Mouse (Mus musculus) thymus, adult 2 months (tissue): ENCODE data around the gene Atp6v1fnb.

Source experiments
- CTCF ChIP-seq: fragments of 200-500 bp; IDR thresholded peaks from 2 replicates; pipeline ENCODE4 v1.5.1; 2012; ENCODE audit warnings: mild to moderate bottlenecking, control low read depth, low read length, moderate library complexity, borderline replicate concordance; ENCODE audit not compliant: control insufficient read depth, poor library complexity, insufficient read depth; ENCODE audit errors: extremely low read depth
- POLR2A ChIP-seq: fragments of 200-500 bp; IDR thresholded peaks from 2 replicates; pipeline ENCODE4 v1.6.1; 2012; ENCODE audit warnings: mild to moderate bottlenecking, low read length, control low read depth, moderate library complexity; ENCODE audit not compliant: control insufficient read depth, poor library complexity, insufficient read depth; ENCODE audit errors: extremely low read depth

DNA sequence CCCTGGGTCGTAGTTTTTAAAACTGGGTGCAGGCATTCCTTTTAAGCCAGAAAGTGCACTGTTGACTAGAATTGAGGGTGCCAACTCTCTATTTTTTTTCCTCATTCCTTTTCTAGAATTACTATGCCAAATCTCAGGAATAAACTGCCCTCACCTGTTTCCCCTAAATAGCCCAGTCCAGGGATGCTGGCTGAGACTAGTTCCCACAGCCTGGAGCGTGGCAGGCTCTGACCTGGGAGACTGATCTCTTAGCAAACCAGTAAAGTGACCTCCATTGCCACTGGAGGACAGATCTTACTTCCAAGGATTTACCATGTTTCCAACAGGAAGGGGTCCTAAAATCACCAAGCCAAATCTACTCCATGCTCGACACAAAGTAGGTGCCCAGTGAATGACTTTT is 2.4 kb upstream of the Atp6v1fnb start:
- TF ChIP-seq POLR2A (no peak), CTCF (no peak)
